Mouse (Mus musculus): Measurements from ENCODE around the gene Tmem18.

DNA sequence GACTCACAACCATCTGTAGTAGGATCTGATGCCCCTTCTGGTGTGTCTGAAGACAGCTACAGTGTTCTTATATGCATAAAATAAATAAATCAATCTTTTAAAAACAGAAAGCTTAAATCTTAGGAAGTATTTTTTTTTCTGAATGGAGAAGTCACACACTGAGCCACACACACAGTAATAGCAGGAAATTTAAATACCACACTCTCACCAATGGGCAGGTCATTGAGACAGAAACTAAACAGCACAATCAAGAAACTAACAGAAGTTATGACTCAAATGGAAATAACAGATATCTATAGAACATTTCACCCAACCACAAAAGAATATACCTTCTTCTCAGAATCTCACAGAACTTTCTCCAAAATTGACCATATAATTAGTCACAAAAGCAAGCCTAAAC is 26.9 kb upstream of the Tmem18 start:
- TF ChIP-seq CTCF (IDR thresholded peaks at IDR 0.05; ENCODE audit: control insufficient read depth, insufficient read depth, insufficient replicate concordance, low read depth, low read length) (no peak), POLR2A (IDR thresholded peaks at IDR 0.05; ENCODE audit: control insufficient read depth, low read depth, low read length) (no peak)

Measured in testis, adult 2 months (tissue).